Mouse (Mus musculus) limb, embryonic 14.5 days (tissue): ENCODE data around the gene Zfp64. TPM values are rescaled to one million over a fixed set of nuclear protein-coding genes. Genes with fewer than 3 reads are reported as not detected.
"Not testable (repeated sequence)": the region's sequence is repeated elsewhere in the genome, so short reads cannot be mapped to it uniquely, and the experiment has no call there.

ENCODE experiments used
- ATAC-seq: fragments of 200-750 bp; cut with Nextera tagmentation; 2 replicates; pipeline ENCODE4 v1.8.0; 2017; ENCODE audit warnings: low read depth, moderate number of reproducible peaks, moderate TSS enrichment; ENCODE audit not compliant: low FRiP score
- DNase-seq: peaks from one replicate; pipeline ENCODE4 v3.0.0-alpha.2; 2015; ENCODE audit warnings: low spot score
- H3K27ac ChIP-seq: fragments of 300-500 bp; sonication (generic); replicated peaks from 2 replicates; pipeline ENCODE4 v1.5.1; 2014; ENCODE audit warnings: low read depth, mild to moderate bottlenecking, low read length, moderate library complexity, mixed read lengths
- H3K27me3 ChIP-seq: fragments of 300-500 bp; sonication (generic); 2 replicates; pipeline ENCODE4 v1.6.1; 2014; ENCODE audit warnings: low read length, mixed read lengths; ENCODE audit not compliant: control insufficient read depth, insufficient read depth
- H3K36me3 ChIP-seq: fragments of 300-500 bp; sonication (generic); 2 replicates; pipeline ENCODE4 v1.6.1; 2014; ENCODE audit warnings: mild to moderate bottlenecking, low read length, moderate library complexity, mixed read lengths; ENCODE audit not compliant: control insufficient read depth, insufficient read depth
- H3K4me1 ChIP-seq: fragments of 300-500 bp; sonication (generic); 2 replicates; pipeline ENCODE4 v1.6.1; 2014; ENCODE audit warnings: antibody characterized with exemption, low read length, mixed read lengths; ENCODE audit not compliant: control insufficient read depth, insufficient read depth
- H3K4me2 ChIP-seq: fragments of 300-500 bp; sonication (generic); replicated peaks from 2 replicates; pipeline ENCODE4 v1.6.1; 2014; ENCODE audit warnings: low read depth, mild to moderate bottlenecking, low read length, moderate library complexity; ENCODE audit not compliant: severe bottlenecking
- H3K4me3 ChIP-seq: fragments of 300-500 bp; sonication (generic); replicated peaks from 2 replicates; pipeline ENCODE4 v1.5.1; 2014; ENCODE audit warnings: low read length
- H3K9ac ChIP-seq: fragments of 300-500 bp; sonication (generic); 2 replicates; pipeline ENCODE4 v1.6.1; 2014; ENCODE audit warnings: mild to moderate bottlenecking, low read depth, low read length, moderate library complexity; ENCODE audit not compliant: severe bottlenecking
- H3K9me3 ChIP-seq: fragments of 300-500 bp; sonication (generic); 2 replicates; pipeline ENCODE4 v1.6.1; 2016; ENCODE audit warnings: low read length; ENCODE audit not compliant: control insufficient read depth
- POLR2A ChIP-seq: fragments of 200-500 bp; IDR thresholded peaks from 2 replicates; pipeline ENCODE4 v1.8.0; 2012; ENCODE audit warnings: inconsistent platforms, mild to moderate bottlenecking, moderate library complexity, borderline replicate concordance; ENCODE audit not compliant: insufficient read depth, insufficient read length; ENCODE audit errors: extremely low read depth
- WGBS: fragments of 180-500 bp; shearing (Covaris S2); extraction: QIAGEN DNeasy Blood & Tissue Kit; methylation state at CpG from one replicate; pipeline ENCODE4 v1.1.7; 2014; 5-methylcytosine and 5-hydroxymethylcytosine counted together
- polyA plus RNA-seq, 2 experiments: library from polyadenylated mRNA; depleted of rRNA in 1 of 2; stranded (reverse) in 1 of 2; unstranded in 1 of 2; fragments of >200 nt; fragmentation: Nextera tagmentation in 1 of 2; extraction: Ambion mirVana in 1 of 2; gene quantifications; 2 replicates each; pipeline versions ENCODE4 v1.2.1 to v1.2.3; 2012 to 2014

Gene Zfp64
- polyA plus RNA-seq, 2 experiments = 46.0 to 49.5 TPM

GRCm38 (mm10) chr2:168860032-168860691 lies 95.2 kb downstream of the Zfp64 start:
- Histone ChIP-seq H3K4me1 (no peaks in the 10 kb centered on the region), H3K9me3 (no peaks in the 10 kb centered on the region), H3K4me2 (no peak overlapping the region), H3K27ac (no peak overlapping the region), H3K36me3 (no peaks in the 10 kb centered on the region), H3K4me3 (no peak overlapping the region), H3K9ac (no peak overlapping the region), H3K27me3 (no peaks in the 10 kb centered on the region)
- ATAC-seq (no peak), DNase-seq (no peak)
- no peak for TF ChIP-seq POLR2A
- WGBS = 14% methylated on average over 16 of the region's 16 CpGs

GRCm38 (mm10) chr2:168856638-168857037 lies 98.7 kb downstream of the Zfp64 start:
- no peak for TF ChIP-seq POLR2A
- H3K27ac ChIP-seq = no peak overlapping the region
- no peaks in the 10 kb centered on the region for H3K27me3 ChIP-seq
- DNase-seq = no peak
- no peaks in the 10 kb centered on the region for H3K9me3 ChIP-seq
- no peak overlapping the region for H3K4me2 ChIP-seq
- ATAC-seq = no peak
- H3K4me3 ChIP-seq = no peak overlapping the region
- H3K36me3 ChIP-seq = no peaks in the 10 kb centered on the region
- H3K9ac ChIP-seq = no peak overlapping the region
- H3K4me1 ChIP-seq = no peaks in the 10 kb centered on the region
- 57% methylated on average over 7 of the region's 7 CpGs for WGBS

- ATAC-seq = no peak
- Histone ChIP-seq H3K9me3 (no peaks in the 10 kb centered on the region), H3K4me1 (no peaks in the 10 kb centered on the region), H3K27me3 (no peaks in the 10 kb centered on the region), H3K9ac (no peak overlapping the region), H3K36me3 (no peaks in the 10 kb centered on the region), H3K4me2 (no peak overlapping the region), H3K4me3 (no peak overlapping the region), H3K27ac (no peak overlapping the region)
- no peak for TF ChIP-seq POLR2A
- WGBS = 11% methylated on average over 1 of the region's 1 CpGs
- no peak for DNase-seq
Observed at GRCm38 (mm10) chr2:168854777-168855176, 100.6 kb downstream of the Zfp64 start.

DNA sequence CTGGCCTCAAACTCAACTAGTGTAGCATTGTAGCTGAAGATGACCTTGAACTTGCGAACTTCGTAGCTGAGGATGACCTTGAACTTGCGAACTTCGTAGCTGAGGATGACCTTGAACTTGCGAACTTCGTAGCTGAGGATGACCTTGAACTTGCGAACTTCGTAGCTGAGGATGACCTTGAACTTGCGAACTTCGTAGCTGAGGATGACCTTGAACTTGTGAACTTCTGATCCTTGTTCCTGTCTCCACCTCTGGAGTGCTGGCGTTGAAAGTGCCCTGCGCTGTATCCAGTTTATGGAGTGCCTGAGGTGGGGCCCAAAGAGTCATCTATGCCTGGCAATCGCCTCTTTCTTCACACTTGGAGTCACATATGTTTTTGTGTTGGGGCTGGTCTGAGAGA lies 101.5 kb downstream of the Zfp64 start:
- not testable (repeated sequence) for H3K27me3 ChIP-seq, H3K4me2 ChIP-seq, H3K27ac ChIP-seq, H3K9me3 ChIP-seq, H3K36me3 ChIP-seq, H3K4me1 ChIP-seq, ATAC-seq, H3K9ac ChIP-seq, DNase-seq, H3K4me3 ChIP-seq
- 87% methylated on average over 11 of the region's 13 CpGs for WGBS

- H3K36me3 ChIP-seq = no peaks in the 10 kb centered on the region
- H3K4me1 ChIP-seq = no peaks in the 10 kb centered on the region
- WGBS = 63% methylated on average over 10 of the region's 10 CpGs
- no peaks in the 10 kb centered on the region for H3K27me3 ChIP-seq
- DNase-seq (no peak), ATAC-seq (no peak)
- H3K4me3 ChIP-seq = no peak overlapping the region
- no peak for TF ChIP-seq POLR2A
- H3K9ac ChIP-seq = no peak overlapping the region
- H3K4me2 ChIP-seq = no peak overlapping the region
- no peak overlapping the region for H3K27ac ChIP-seq
- H3K9me3 ChIP-seq = no peaks in the 10 kb centered on the region
Observed at GRCm38 (mm10) chr2:168851545-168851944, 103.8 kb downstream of the Zfp64 start.

DNA sequence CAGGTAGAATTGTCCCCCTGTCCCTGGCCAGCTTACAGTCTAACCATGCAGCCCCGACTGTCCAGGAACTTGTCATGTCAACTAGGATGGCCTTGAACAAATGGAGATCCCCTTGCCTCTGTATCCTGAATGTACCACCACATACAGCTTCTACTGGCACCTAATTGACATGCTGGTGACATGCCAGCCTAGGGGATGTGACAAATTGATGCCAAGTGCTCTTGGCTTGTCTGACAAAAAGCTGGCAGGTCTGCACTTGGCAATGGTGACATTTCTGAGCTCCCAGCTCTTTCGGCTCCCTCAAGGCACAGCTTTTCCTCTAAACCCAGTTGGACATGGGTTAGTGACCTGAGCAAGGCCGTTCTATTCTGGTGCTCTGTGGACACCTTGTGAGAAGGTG lies 106.8 kb downstream of the Zfp64 start:
- H3K4me3 ChIP-seq = no peak overlapping the region
- no peaks in the 10 kb centered on the region for H3K9me3 ChIP-seq
- 93% methylated on average over 3 of the region's 3 CpGs for WGBS
- DNase-seq = no peak
- no peak overlapping the region for H3K4me2 ChIP-seq
- H3K27ac ChIP-seq = no peak overlapping the region
- H3K27me3 ChIP-seq = no peaks in the 10 kb centered on the region
- no peak overlapping the region for H3K9ac ChIP-seq
- no peak for ATAC-seq
- no peaks in the 10 kb centered on the region for H3K4me1 ChIP-seq
- TF ChIP-seq POLR2A = no peak
- H3K36me3 ChIP-seq = no peaks in the 10 kb centered on the region
